ENCODE assay signal across 33 mouse cellular contexts in genomic region chr14:92820061-92820460, GRCm38 (mm10).
"Had no signal": no experiment of that assay in that cellular context is flagged by ENCODE, and none has a peak within 500 bp of the region (broad histone marks: within the 10 kb centered on the region; RNA-seq: fewer than 3 reads in every experiment).

No protein-coding gene starts in this region.

- H3K27ac ChIP-seq: limb, embryonic 10.5 days; limb, embryonic 12.5 days; limb, embryonic 13.5 days; limb, embryonic 15.5 days; liver, embryonic 12.5 days; liver, embryonic 13.5 days; liver, embryonic 14.5 days; liver, embryonic 15.5 days; lung, embryonic 15.5 days; macrophage; midbrain, embryonic 10.5 days; midbrain, embryonic 12.5 days; midbrain, embryonic 13.5 days; midbrain, embryonic 15.5 days; neural tube, embryonic 12.5 days; neural tube, embryonic 13.5 days had no signal

- H3K9ac ChIP-seq: limb, embryonic 12.5 days; limb, embryonic 13.5 days; limb, embryonic 15.5 days; liver, embryonic 12.5 days; liver, embryonic 13.5 days; liver, embryonic 14.5 days; liver, embryonic 15.5 days; liver, postnatal 0 days; lung, embryonic 14.5 days; lung, embryonic 15.5 days; midbrain, embryonic 12.5 days; midbrain, embryonic 13.5 days; midbrain, embryonic 15.5 days; neural tube, embryonic 12.5 days; neural tube, embryonic 13.5 days had no signal

- DNase-seq: left cerebral cortex, postnatal 4 days; liver; liver, embryonic 13.5 days; liver, postnatal 0 days; lung, adult 18-20 months; lung, adult 2 months; lung, embryonic 14.5 days; lung, postnatal 10 days; lung, postnatal 14 days; lung, postnatal 36 days; lung, postnatal 4 days; midbrain, embryonic 14.5 days had no signal

- H3K9me3 ChIP-seq: limb, embryonic 10.5 days; limb, embryonic 12.5 days; limb, embryonic 13.5 days; limb, embryonic 15.5 days; liver, embryonic 12.5 days; liver, embryonic 15.5 days; lung, embryonic 15.5 days; megakaryocyte, embryonic 14.5 days; midbrain, embryonic 10.5 days; midbrain, embryonic 12.5 days; midbrain, embryonic 13.5 days; midbrain, embryonic 15.5 days; neural tube, embryonic 12.5 days; neural tube, embryonic 13.5 days had no signal

- H3K36me3 ChIP-seq: limb, embryonic 10.5 days; limb, embryonic 12.5 days; limb, embryonic 13.5 days; limb, embryonic 15.5 days; liver, embryonic 12.5 days; liver, embryonic 13.5 days; liver, embryonic 15.5 days; lung, embryonic 15.5 days; midbrain, embryonic 10.5 days; midbrain, embryonic 12.5 days; midbrain, embryonic 13.5 days; midbrain, embryonic 15.5 days; neural tube, embryonic 12.5 days; neural tube, embryonic 13.5 days had no signal

- H3K4me2 ChIP-seq: limb, embryonic 12.5 days; limb, embryonic 13.5 days; limb, embryonic 15.5 days; liver, embryonic 11.5 days; liver, embryonic 12.5 days; liver, embryonic 13.5 days; liver, embryonic 15.5 days; lung, embryonic 14.5 days; lung, embryonic 15.5 days; midbrain, embryonic 11.5 days; midbrain, embryonic 12.5 days; midbrain, embryonic 13.5 days; midbrain, embryonic 15.5 days; neural tube, embryonic 12.5 days; neural tube, embryonic 13.5 days had no signal

- ATAC-seq: liver, embryonic 12.5 days; liver, postnatal 0 days; lung, postnatal 0 days; midbrain, embryonic 13.5 days; midbrain, embryonic 15.5 days; midbrain, embryonic 16.5 days had no signal

- H3K27me3 ChIP-seq: limb, embryonic 12.5 days; limb, embryonic 13.5 days; limb, embryonic 15.5 days; liver, embryonic 12.5 days; liver, embryonic 13.5 days; liver, embryonic 15.5 days; lung, embryonic 15.5 days; megakaryocyte, embryonic 14.5 days; midbrain, embryonic 12.5 days; midbrain, embryonic 13.5 days; midbrain, embryonic 15.5 days; neural tube, embryonic 12.5 days; neural tube, embryonic 13.5 days had no signal

- H3K4me3 ChIP-seq: limb, embryonic 10.5 days; limb, embryonic 12.5 days; limb, embryonic 13.5 days; limb, embryonic 15.5 days; liver, embryonic 12.5 days; liver, embryonic 13.5 days; liver, embryonic 15.5 days; lung, embryonic 15.5 days; megakaryocyte, embryonic 14.5 days; midbrain, embryonic 10.5 days; midbrain, embryonic 12.5 days; midbrain, embryonic 13.5 days; midbrain, embryonic 15.5 days; myocyte; neural tube, embryonic 12.5 days; neural tube, embryonic 13.5 days had no signal

- H3K4me1 ChIP-seq: limb, embryonic 10.5 days; limb, embryonic 12.5 days; limb, embryonic 13.5 days; limb, embryonic 15.5 days; liver, embryonic 12.5 days; liver, embryonic 13.5 days; liver, embryonic 15.5 days; lung, embryonic 15.5 days; megakaryocyte, embryonic 14.5 days; midbrain, embryonic 10.5 days; midbrain, embryonic 12.5 days; midbrain, embryonic 13.5 days; midbrain, embryonic 15.5 days; neural tube, embryonic 12.5 days; neural tube, embryonic 13.5 days had no signal
